Mouse (Mus musculus) gastrocnemius, adult 2 months (tissue): ENCODE measurements around the gene Vil1. TPM values are rescaled to one million over a fixed set of nuclear protein-coding genes. Genes with fewer than 3 reads are reported as not detected.

Source experiments
- DNase-seq: peaks from one replicate; pipeline ENCODE4 v3.0.0; 2022
- H3K27ac ChIP-seq: fragments of 200-600 bp; 2 replicates; pipeline ENCODE4 v1.8.1; 2022; ENCODE audit warnings: mild to moderate bottlenecking
- H3K4me3 ChIP-seq: fragments of 200-600 bp; 2 replicates; pipeline ENCODE4 v1.8.1; 2022; ENCODE audit warnings: mild to moderate bottlenecking, moderate library complexity
- CTCF ChIP-seq: fragments of 200-600 bp; IDR thresholded peaks from 2 replicates; pipeline ENCODE4 v1.8.1; 2022; ENCODE audit warnings: antibody characterized with exemption, mild to moderate bottlenecking, moderate library complexity
- intact Hi-C: fragments of 180-260 bp; cut with DNase I; formaldehyde crosslinking; loops from one replicate; pipeline ENCODE4 v1.15.1; 2025
- long read RNA-seq, 2 experiments: library from polyadenylated mRNA; stranded (forward); transcript quantifications; one replicate each; pipeline ENCODE4 v2.0.0; 2021
- total RNA-seq, 2 experiments: library from RNA; stranded (reverse); gene quantifications; 2 replicates each; pipeline ENCODE4 v1.2.3; 2021

The Vil1 gene
- not detected for total RNA-seq
- long read RNA-seq, experiment 1, result 0 reads
- long read RNA-seq, experiment 2, result 0 reads

DNA sequence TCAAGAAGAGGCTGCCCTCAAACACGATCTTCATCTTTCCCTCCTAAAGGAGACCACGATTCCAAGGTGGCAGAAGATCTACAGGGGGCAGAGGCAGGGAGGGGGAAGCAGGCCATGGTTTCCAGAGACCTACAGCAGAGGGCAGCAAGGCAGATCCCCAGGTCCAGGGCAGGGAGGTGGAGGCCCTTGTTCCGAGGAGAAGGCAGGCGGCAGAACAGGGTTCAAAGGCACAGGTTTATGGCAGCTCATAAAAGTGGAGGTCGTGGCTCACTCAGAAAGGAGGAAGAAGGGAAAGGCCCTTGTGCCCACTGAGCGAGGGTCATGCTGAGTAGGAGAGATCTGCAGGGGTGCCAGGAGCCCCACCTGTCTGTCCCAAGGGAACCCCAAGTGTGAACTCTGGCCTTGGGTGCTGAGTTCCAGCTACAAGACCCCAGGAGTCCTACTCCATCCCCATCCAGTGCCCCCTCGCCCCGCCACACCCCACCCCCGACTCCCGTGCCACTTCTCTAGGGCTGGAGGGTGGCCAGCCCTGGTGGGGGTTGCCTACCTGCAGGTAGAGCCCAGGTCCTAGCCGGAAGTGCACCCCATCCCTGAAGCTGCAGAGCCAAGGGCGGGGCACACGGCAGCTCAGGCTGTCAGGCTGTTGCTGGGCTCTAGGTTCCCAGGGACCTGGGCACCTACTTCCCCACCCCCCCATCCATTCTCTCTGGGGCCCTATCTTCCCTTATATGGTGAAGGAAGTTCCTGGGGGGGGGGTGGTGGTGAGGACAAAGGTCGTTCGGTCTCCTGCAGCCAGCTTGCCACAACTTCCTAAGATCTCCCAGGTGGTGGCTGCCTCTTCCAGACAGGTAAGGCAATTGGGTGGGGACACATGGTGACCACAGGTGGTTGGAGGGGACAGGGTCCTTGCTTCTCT is at the start of gene Vil1:
Gene Vil1 (plus strand): TSS at position 788 of the 916 bp plus-strand sequence.
- DNase-seq, result no peak
- intact Hi-C loops, result no loop called here
- H3K27ac ChIP-seq, result no peak within 1 kb of the TSS
- no peak within 1 kb of the TSS for H3K4me3 ChIP-seq
- TF ChIP-seq CTCF, result no peak

DNA sequence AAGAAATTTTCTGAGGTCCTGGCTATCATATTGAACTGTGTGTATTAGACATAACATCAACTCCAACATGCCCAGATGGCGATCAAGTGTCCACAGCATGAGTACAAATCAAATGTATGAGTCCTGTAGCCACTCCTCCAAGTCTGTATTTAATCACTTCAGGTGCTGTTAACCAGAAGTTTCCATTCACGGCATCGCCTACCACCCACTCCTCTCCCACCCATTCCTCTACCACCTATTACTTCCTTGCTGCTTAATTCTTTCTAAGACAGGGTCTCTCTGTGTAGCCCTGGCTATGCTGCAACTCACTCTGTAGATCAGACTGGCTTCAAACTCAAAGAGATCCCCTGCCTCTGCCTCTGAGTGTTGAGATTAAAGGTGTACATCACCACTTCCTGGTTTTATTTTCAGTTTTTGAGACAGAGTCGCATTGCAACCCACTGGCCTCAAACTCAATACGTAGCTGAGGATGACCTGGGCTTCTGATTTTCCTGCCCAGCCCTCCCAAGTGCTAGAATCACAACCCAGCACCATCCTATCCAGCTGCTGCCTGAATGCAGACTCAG is 49.1 kb upstream of the Vil1 start:
- no peak for TF ChIP-seq CTCF
- intact Hi-C loops, result loop anchor here (2.0 kb wide), 1 partner anchor 153 kb away; no protein-coding TSS in a partner anchor
- no peak for DNase-seq
- H3K27ac ChIP-seq, result no peak overlapping the region
- no peak overlapping the region for H3K4me3 ChIP-seq

DNA sequence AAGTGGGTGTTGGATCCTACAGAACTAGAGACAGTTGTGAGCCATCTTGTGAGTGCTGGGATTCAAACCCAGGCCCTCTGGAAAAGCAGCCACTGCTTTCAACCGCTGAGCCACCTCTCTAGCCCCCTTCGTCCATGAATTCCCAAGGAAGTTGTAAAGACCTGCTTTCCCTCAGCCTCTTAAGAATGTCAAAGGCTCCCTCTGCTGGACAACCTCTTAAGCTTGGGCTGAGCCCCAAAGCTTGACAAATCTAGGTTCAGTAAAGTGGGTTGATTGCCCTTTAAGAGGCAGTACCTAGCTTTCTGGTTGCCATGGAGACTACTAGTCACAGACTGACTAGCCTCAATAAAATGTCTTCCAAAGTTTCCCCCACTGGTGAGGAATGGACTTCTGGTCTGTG is 47.4 kb upstream of the Vil1 start, which contains the start of gene Catip:
Gene Catip (plus strand): TSS at position 297 of the 400 bp plus-strand sequence.
- TF ChIP-seq CTCF, result peak; percentile 93
- DNase-seq, result peak; percentile 73
- 0 out of 2 replicates have a peak within 1 kb of the TSS, but pooled peaks have one; percentile 4 for H3K4me3 ChIP-seq
- intact Hi-C loops, result loop anchor here (1.0 to 2.0 kb wide), 2 partner anchors 49 to 155 kb away; no protein-coding TSS in a partner anchor
- H3K27ac ChIP-seq, result peak within 1 kb of the TSS; percentile 56

DNA sequence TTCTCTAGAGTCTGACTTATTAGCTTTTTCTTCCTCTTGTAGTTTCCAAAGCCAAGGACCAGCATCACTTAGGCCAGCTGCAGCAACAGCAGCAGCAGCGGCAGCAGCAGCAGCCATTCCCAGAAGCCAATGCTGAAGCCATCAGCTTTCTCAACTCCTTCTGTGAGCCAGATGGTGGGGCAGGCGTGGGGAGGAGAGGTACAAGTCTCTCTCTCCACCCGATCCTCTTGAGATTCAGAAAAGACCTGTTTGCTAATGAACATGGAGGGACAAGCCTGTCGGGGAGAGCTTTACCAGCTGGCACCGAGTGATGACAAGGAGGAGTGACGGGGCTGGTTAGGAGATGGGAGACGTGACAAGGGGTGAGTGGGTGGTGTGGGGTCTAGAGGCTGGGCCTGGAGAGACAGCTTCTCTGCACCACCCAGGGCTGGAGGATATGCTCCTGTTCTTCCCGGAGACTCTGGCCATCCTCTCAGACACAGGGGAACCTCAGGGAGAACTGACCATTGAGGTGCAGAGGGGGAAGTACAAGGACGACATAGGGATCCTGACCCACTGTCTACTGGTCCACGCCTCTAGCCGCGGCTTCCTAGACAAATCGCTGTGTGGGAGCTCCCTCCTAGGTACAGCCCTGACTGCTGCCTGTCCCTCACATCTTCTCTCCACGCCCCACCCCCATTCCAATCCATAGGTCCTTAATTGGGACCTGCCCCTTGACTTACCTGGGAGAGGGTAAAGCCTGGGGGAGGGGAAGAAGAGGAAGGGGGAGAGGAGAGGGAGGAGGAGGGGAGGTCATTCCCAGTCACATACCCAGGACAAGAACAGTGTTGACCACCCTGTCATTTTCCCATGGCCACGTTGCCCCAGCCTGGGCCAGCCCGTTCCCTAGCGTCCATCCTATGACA is 46.6 kb upstream of the Vil1 start:
- no peak for DNase-seq
- intact Hi-C loops, result loop anchor here (1.0 kb wide), 1 partner anchor 49 kb away; no protein-coding TSS in a partner anchor
- H3K27ac ChIP-seq, result peak overlapping the region; percentile 56
- TF ChIP-seq CTCF, result no peak
- H3K4me3 ChIP-seq, result 0 out of 2 replicates have a peak overlapping the region, but pooled peaks have one; percentile 4

DNA sequence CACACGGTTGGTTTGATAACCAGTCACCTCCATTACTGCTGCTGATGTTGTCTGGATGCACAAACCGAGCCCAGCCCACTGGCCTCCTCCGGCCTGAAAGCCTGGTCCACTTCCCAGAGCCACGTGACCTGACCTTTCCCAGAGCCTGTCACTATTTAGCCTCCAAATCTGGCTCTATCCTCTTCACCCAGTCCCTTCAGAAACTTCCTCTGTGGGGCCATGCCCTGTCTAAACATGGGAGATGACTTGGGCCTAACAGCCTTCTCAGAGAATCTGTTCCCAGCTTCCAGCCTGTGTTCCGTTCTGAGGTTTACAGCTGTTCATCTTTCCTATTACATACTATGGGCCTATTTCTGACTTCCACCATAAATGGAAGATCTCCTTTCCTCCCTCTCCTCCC is 45.7 kb upstream of the Vil1 start:
- peak overlapping the region; percentile 56 for H3K27ac ChIP-seq
- DNase-seq, result peak; percentile 43
- intact Hi-C loops, result no loop called here
- H3K4me3 ChIP-seq, result no peak overlapping the region
- no peak for TF ChIP-seq CTCF

DNA sequence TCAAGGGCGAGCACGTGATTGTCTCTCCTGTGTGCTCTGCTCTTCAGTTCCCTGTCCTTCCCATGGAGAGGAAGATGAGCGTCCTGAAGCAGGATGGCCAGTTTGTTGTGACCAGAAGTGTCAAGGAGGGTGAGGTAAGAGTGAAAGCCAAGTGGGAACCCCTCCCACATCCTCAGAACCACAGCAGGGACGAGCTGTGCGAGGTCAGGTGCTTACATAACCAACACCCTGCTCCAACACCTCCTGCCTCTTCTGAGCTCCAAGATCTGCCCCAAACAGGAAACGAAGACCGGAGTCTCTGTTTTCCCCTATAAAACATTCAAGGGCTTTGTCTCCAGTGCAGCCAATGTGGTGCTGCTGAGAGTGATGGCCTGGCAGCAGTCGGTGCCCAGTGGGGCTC is 44.9 kb upstream of the Vil1 start:
- Histone ChIP-seq H3K4me3 (no peak overlapping the region), H3K27ac (peak overlapping the region; percentile 56)
- intact Hi-C loops, result no loop called here
- no peak for DNase-seq
- no peak for TF ChIP-seq CTCF

DNA sequence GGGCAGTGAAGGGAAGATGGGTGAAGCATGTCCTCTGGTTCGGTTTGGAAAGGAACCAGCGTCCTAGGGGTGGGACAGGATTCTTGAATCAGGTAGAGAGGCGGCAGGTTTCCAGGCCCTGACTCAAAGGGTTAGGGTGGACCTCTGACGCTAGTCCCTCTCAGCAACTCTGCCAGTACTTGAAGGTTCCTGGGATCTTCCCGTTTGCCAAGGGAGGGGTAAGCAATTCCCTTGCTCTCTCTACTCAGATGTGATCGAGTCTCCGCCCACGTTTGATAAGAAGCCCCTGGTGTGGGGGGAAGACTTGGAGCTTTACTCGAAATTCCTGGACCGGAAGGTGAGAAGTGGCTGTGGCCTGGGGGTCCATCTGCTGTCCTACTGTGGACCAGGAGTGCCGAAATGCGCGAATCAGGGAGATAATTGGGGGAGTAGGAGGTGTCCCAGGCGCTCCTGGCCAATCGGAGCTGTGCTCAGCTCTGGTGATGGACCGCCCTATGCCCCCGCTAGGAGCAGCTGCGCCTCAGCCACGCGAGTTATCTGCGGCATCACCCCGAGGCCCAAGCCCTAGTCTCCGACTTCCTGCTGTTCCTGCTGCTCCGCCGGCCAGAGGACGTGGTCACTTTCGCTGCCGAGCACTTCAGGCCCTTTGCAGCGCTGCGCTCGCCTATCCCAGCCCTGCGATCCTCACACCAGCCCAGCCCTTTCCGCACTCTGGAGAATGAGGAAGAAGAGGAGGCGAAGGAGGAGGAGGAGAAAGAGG is 41.1 kb upstream of the Vil1 start:
- DNase-seq, result peak; percentile 77
- no peak for TF ChIP-seq CTCF
- Histone ChIP-seq H3K27ac (peak overlapping the region; percentile 65), H3K4me3 (peak overlapping the region; percentile 58)
- intact Hi-C loops, result no loop called here

DNA sequence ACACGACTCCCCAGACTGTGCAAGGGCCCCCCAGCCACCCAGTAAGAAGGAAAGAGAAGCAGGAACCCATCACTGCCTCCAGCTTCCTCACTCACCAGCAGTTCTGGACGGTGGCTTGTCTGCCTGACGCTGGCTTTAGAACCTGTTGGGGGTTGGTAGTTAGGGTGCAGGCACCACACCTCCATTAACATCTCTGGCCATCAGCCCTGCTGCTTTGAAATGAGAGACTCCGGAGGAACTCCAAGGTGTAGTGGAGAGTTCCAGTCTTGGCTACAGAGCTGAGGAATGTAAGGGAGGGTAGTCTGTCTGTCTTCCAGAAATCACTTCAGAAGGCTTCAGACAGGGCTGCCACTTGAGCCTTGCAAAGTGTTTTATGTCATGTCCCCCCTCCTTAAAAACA is 39.1 kb upstream of the Vil1 start:
- no peak for TF ChIP-seq CTCF
- intact Hi-C loops, result no loop called here
- no peak for DNase-seq

DNA sequence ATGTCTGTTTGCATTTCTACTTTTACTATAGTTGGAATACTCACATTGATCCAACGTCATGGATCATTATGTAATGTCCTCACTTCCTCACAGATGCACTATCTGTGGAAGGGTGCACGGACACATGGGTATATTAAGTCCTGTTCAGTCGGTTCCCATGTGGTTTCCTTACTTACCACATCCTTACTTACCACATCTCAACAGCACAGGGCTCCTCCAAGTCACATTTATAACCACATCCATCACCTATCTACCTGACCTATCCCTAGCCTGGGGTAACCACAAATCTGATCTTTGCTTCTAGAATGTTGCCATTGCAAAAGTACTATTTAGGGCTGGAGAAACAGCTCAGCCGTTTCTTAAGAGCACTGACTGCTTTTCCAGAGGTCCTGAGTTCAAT is 35.8 kb upstream of the Vil1 start:
- DNase-seq, result no peak
- TF ChIP-seq CTCF, result no peak
- H3K4me3 ChIP-seq, result no peak overlapping the region
- intact Hi-C loops, result no loop called here
- H3K27ac ChIP-seq, result no peak overlapping the region

More for the DNA sequence above, 39.1 kb upstream of the Vil1 start:
- Histone ChIP-seq H3K4me3 (no peak overlapping the region), H3K27ac (no peak overlapping the region)

DNA sequence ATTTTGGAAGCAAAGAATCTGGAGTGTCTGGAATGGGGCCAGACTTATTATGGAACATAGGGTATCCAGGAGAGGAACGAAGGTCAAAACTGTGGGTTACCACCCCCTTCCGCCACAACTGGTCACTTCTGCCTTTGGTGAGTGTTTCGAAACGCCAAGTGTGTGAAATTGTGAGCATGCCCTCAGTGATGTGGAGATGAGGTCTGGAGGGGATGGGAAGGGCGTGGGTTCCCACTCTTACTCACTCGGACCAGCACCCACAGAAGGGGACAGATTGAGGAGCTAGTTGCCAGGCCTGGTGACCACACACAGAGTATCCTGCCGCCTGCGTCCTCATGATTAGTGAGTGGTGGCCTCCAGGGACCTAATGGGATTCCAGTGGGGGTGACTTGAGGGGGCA is 34.2 kb upstream of the Vil1 start, which contains the start of gene Slc11a1:
Gene Slc11a1 (plus strand): TSS at position 216 of the 400 bp plus-strand sequence.
- peak within 1 kb of the TSS; percentile 70 for H3K27ac ChIP-seq

DNA sequence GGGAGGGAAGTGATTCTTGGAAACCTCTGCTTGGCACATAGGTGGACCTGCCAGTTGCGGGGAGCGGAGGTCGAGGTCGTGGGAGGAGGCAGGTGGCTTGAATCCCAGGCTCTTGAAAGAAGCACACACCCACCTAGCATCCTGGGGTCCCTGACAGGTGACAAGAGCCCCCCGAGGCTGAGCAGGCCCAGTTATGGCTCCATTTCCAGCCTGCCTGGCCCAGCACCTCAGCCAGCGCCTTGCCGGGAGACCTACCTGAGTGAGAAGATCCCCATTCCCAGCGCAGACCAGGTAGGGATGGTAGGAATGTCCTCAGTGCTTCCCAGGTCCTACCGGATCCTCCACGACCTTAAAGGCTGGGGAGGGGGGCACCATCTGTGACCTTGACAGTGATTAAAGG is 33.6 kb upstream of the Vil1 start:
- no peak for TF ChIP-seq CTCF
- no peak for DNase-seq
- H3K4me3 ChIP-seq, result peak overlapping the region; percentile 45
- H3K27ac ChIP-seq, result peak overlapping the region; percentile 70
- intact Hi-C loops, result no loop called here

More for the DNA sequence above, 34.2 kb upstream of the Vil1 start, which contains the start of gene Slc11a1:
- DNase-seq, result no peak
- H3K4me3 ChIP-seq, result peak within 1 kb of the TSS; percentile 45
- intact Hi-C loops, result no loop called here
- TF ChIP-seq CTCF, result no peak

DNA sequence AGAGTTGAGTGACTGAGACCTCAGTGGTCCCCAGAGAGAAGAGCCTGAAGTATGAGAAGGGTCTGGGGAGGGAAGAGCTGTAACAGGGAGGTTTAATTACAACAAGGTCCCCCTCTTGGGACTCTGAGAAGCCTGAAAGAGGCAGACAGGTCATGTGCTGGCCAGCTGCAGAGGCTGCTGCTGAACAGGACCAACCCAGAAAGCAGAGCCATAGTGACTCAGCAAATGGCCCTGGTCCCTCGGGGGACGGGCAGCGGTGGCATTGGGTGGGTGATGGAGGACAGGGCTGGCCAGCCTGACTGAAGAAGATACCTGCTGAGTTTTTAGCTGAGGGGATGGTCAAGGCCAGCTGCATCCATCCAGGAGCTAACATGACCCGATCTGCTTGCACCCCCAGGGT is 32.8 kb upstream of the Vil1 start:
- H3K4me3 ChIP-seq, result peak overlapping the region; percentile 45; the same call in 1 of the 2 replicates
- no peak for TF ChIP-seq CTCF
- DNase-seq, result peak; percentile 80

More for the DNA sequence above, 32.8 kb upstream of the Vil1 start:
- H3K27ac ChIP-seq, result peak overlapping the region; percentile 70
- intact Hi-C loops, result no loop called here
